12 mouse cellular contexts compared by ENCODE assay signal in genomic region chr1:190844356-190844755, GRCm38 (mm10).
DNase-seq lines count a peak whose midpoint lies in the region.
"Had no signal": no experiment of that assay in that cellular context is flagged by ENCODE, and none has a peak within 500 bp of the region (broad histone marks: within the 10 kb centered on the region; RNA-seq: fewer than 3 reads in every experiment).

No protein-coding gene starts in this region.

- intact Hi-C loops in left cerebral cortex, postnatal 4 days (cut with DNase I): no loop called here

- DNase-seq in cerebellum, postnatal 10 days: peak; percentile 53 to 64
- no peak for DNase-seq in cerebellum, adult 8-10 months
- DNase-seq in cerebellum, postnatal 25 days: peak; percentile 44 to 65
- no peak for DNase-seq in cerebellum, adult 9-11 months
- peak; percentile 23 for DNase-seq in left cerebral cortex, postnatal 4 days
- no peak for DNase-seq in left cerebral cortex, adult 8-10 months (ENCODE audit: low spot score in 2 of 2)
- DNase-seq: adrenal gland, adult 8-10 months; adrenal gland, postnatal 14 days; adrenal gland, postnatal 36 days; B cell, adult 2 months; cerebellum, adult 9-10 months; forebrain, postnatal 0 days had no signal

Comparison
In these comparisons a context has a peak if more than half of its experiments do, and no peak if none do; other contexts are left out.
1. DNase-seq: peak in cerebellum, postnatal 10 days (2 of 2), cerebellum, postnatal 25 days (2 of 2) and left cerebral cortex, postnatal 4 days (single experiment); none in cerebellum, adult 8-10 months (single experiment), cerebellum, adult 9-11 months (single experiment) and left cerebral cortex, adult 8-10 months (0 of 2).